ENCODE assay signal across 8 mouse cellular contexts in the genomic region with DNA sequence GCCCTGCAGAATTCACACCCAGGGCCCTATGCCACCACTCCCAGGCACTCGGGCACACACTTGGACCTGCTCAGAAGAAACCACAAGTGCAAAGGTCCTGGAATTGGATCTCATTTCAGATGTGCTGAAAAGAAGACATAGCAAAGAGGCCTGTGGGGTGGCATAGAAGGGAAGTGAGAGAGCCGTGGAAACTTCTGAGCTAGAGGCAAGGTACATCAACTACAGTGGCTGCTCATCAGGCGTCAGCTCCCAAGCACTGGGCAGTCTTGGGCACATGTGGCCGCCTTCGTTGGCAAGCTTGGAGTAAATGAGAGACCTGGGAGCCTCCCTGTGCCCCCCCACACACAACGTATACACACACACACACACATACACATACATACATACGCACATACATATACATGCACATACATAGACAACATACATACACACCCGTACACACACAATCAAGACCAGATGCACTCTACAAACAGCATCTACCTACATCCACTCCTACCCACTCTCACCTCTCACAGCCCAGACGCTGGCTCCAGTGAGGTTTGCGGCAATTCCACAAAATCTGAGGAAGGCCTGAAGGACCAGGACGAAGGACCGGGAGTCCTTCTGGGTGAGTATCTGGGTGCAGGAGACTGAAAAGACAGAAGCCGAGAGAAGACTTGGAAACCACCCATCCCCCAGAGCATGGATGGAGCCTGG. TPM values are rescaled to one million over a fixed set of nuclear protein-coding genes. Genes with fewer than 3 reads are reported as not detected.
A peak's percentile ranks its signal among the peaks of the same experiment; 100 is the strongest.
DNase-seq lines count a peak whose midpoint lies in the region; ATAC-seq and TF ChIP-seq lines count a peak whose summit lies in the region.

A gene (minus strand): TSS at position 631 of the 696 bp plus-strand sequence.

- peak within 1 kb of the TSS; percentile 84 for H3K9ac ChIP-seq in heart, embryonic 14.5 days (ENCODE audit: low read length)
- H3K9ac ChIP-seq in forebrain, embryonic 12.5 days, result peak within 1 kb of the TSS; percentile 68
- H3K9ac ChIP-seq in liver, embryonic 14.5 days (replicated peaks), result peak within 1 kb of the TSS; percentile 77

- peak within 1 kb of the TSS; percentile 46 to 54 for H3K4me3 ChIP-seq in heart, embryonic 14.5 days (ENCODE audit: control insufficient read depth in 1 of 2, insufficient read depth in 1 of 2, low read depth in 1 of 2, low read length in 2 of 2)
- H3K4me3 ChIP-seq in E14TG2a.4 (replicated peaks; ENCODE audit: low read length), result peak within 1 kb of the TSS; percentile 79
- peak within 1 kb of the TSS; percentile 43 for H3K4me3 ChIP-seq in forebrain, embryonic 12.5 days (replicated peaks)
- H3K4me3 ChIP-seq in liver, embryonic 14.5 days (ENCODE audit: insufficient read depth in 1 of 2, low read depth in 2 of 2, low read length in 2 of 2), result peak within 1 kb of the TSS; percentile 47 to 57

- no peak for TF ChIP-seq CTCF in E14TG2a.4 (conservative IDR thresholded peaks at IDR 0.05; ENCODE audit: low read length)
- 0 out of 2 replicates have a peak, but pooled peaks have one; percentile 8 for TF ChIP-seq CTCF in liver, embryonic 14.5 days (IDR thresholded peaks at IDR 0.05; ENCODE audit: low read depth)

- 84% methylated on average over 13 of the region's 13 CpGs for WGBS in heart, embryonic 14.5 days
- 93% methylated on average over 13 of the region's 13 CpGs for WGBS in forebrain, embryonic 12.5 days
- WGBS in liver, embryonic 14.5 days (ENCODE audit: insufficient replicate concordance), result 81% methylated on average over 13 of the region's 13 CpGs

- no peak for TF ChIP-seq EP300 in liver, embryonic 14.5 days (IDR thresholded peaks at IDR 0.05; ENCODE audit: low read depth)

- ATAC-seq in heart, embryonic 14.5 days (ENCODE audit: insufficient number of reproducible peaks, insufficient read depth, low FRiP score, low read depth), result no peak
- no peak for ATAC-seq in forebrain, embryonic 12.5 days (ENCODE audit: low FRiP score)
- ATAC-seq in liver, embryonic 14.5 days (ENCODE audit: insufficient read depth), result no peak
- no peak for ATAC-seq in megakaryocyte progenitor cell, adult 5-6 weeks (replicated peaks; ENCODE audit: poor library complexity)

- intact Hi-C loops in heart, postnatal 25 days (cut with DNase I), result no loop called here

- DNase-seq in heart, postnatal 25 days (ENCODE audit: low spot score), result no peak
- DNase-seq in liver, embryonic 14.5 days (ENCODE audit: low read depth in 3 of 3, low spot score in 3 of 3), result no peak
- DNase-seq in frontal cortex, postnatal 25 days (ENCODE audit: low spot score in 2 of 2), result no peak
- no peak for DNase-seq in kidney, postnatal 14 days

- H3K27ac ChIP-seq in heart, embryonic 14.5 days (replicated peaks in 1 of 2; ENCODE audit: control insufficient read depth in 1 of 2, insufficient read depth in 1 of 2, low read depth in 2 of 2, low read length in 2 of 2), result peak within 1 kb of the TSS; percentile 93 to 94
- H3K27ac ChIP-seq in forebrain, embryonic 12.5 days, result peak within 1 kb of the TSS; percentile 93
- H3K27ac ChIP-seq in liver, embryonic 14.5 days, result peak within 1 kb of the TSS; percentile 81

- no peaks in the 10 kb centered on the region for H3K36me3 ChIP-seq in heart, embryonic 14.5 days (ENCODE audit: control insufficient read depth, insufficient read depth, low read length)
- peaks cover 11% of the 10 kb centered on the region for H3K36me3 ChIP-seq in E14TG2a.4 (ENCODE audit: insufficient read depth, low read length)
- no peaks in the 10 kb centered on the region for H3K36me3 ChIP-seq in forebrain, embryonic 12.5 days (replicated peaks)
- H3K36me3 ChIP-seq in liver, embryonic 14.5 days (replicated peaks; ENCODE audit: control insufficient read depth, insufficient read depth, low read depth), result no peaks in the 10 kb centered on the region

- H3K4me2 ChIP-seq in heart, embryonic 14.5 days (ENCODE audit: low read length), result peak within 1 kb of the TSS; percentile 84
- H3K4me2 ChIP-seq in forebrain, embryonic 12.5 days, result peak within 1 kb of the TSS; percentile 63
- H3K4me2 ChIP-seq in liver, embryonic 14.5 days (ENCODE audit: low read depth), result peak within 1 kb of the TSS; percentile 92

- H3K27me3 ChIP-seq in heart, embryonic 14.5 days (ENCODE audit: control insufficient read depth, insufficient read depth, low read length), result no peaks in the 10 kb centered on the region
- H3K27me3 ChIP-seq in E14TG2a.4 (ENCODE audit: insufficient read depth, low read length), result no peaks in the 10 kb centered on the region
- H3K27me3 ChIP-seq in forebrain, embryonic 12.5 days, result no peaks in the 10 kb centered on the region; the same call in 1 of the 2 replicates
- H3K27me3 ChIP-seq in liver, embryonic 14.5 days (ENCODE audit: control insufficient read depth, insufficient read depth, low read length), result no peaks in the 10 kb centered on the region

- peaks cover 4 to 5% of the 10 kb centered on the region in 2 experiments; a peak in 2 of 4 replicates for H3K4me1 ChIP-seq in heart, embryonic 14.5 days (ENCODE audit: control insufficient read depth in 2 of 2, insufficient read depth in 2 of 2, low read length in 2 of 2)
- peaks cover 33% of the 10 kb centered on the region for H3K4me1 ChIP-seq in E14TG2a.4 (replicated peaks; ENCODE audit: low read depth, low read length)
- H3K4me1 ChIP-seq in forebrain, embryonic 12.5 days, result peaks cover 11% of the 10 kb centered on the region
- peaks cover 4 to 6% of the 10 kb centered on the region in 2 experiments for H3K4me1 ChIP-seq in liver, embryonic 14.5 days (replicated peaks; ENCODE audit: control insufficient read depth in 2 of 2, insufficient read depth in 2 of 2, low read length in 1 of 2)

- no peaks in the 10 kb centered on the region for H3K9me3 ChIP-seq in heart, embryonic 14.5 days (ENCODE audit: control insufficient read depth, low read length)
- peaks cover 45% of the 10 kb centered on the region for H3K9me3 ChIP-seq in E14TG2a.4 (ENCODE audit: low read length)
- no peaks in the 10 kb centered on the region for H3K9me3 ChIP-seq in forebrain, embryonic 12.5 days
- H3K9me3 ChIP-seq in liver, embryonic 14.5 days (ENCODE audit: control insufficient read depth, low read length), result no peaks in the 10 kb centered on the region

RNA-seq across cellular contexts. Expression of the gene that starts here (rescaled TPM):
- 1.9 and 2.7 TPM in 2 replicates for polyA plus RNA-seq in heart, embryonic 14.5 days (2014; fragmentation: Nextera tagmentation; extraction: Ambion mirVana)
- total RNA-seq in heart, postnatal 25 days (2021), result 1 to 10 TPM; 3.2 to 3.3 TPM
- polyA plus RNA-seq in forebrain, embryonic 12.5 days (2016; fragmentation: Nextera tagmentation; extraction: Ambion mirVana), result 6.0 and 6.2 TPM in 2 replicates
- 8.1 and 9.3 TPM in 2 replicates for polyA plus RNA-seq in liver, embryonic 14.5 days (2012; rRNA removed)
- 6.8 and 7.6 TPM in 2 replicates for polyA plus RNA-seq in liver, embryonic 14.5 days (2014; fragmentation: Nextera tagmentation; extraction: Ambion mirVana)
- total RNA-seq in megakaryocyte progenitor cell, adult 5-6 weeks (2015), result 0.73 and 0.81 TPM in 2 replicates
- 0.54 and 0.87 TPM in 2 replicates for total RNA-seq in megakaryocyte progenitor cell, adult 5-6 weeks (2017)
